Mouse (Mus musculus) heart, adult 9 months (tissue): ENCODE measurements around the gene Gm17577.
"Not testable (repeated sequence)": the region's sequence is repeated elsewhere in the genome, so short reads cannot be mapped to it uniquely, and the experiment has no call there.

Experiments
- DNase-seq, 2 experiments: peaks; one replicate each; pipeline ENCODE4 v3.0.0; 2022; ENCODE audit warnings: low spot score in 2 of 2

Gm17577 gene

GRCm38 (mm10) chrX:123246807-123247206, at the start of gene Gm17577:
Gene Gm17577 (minus strand): TSS chrX:123246907.
- DNase-seq = not testable (repeated sequence)

- not testable (repeated sequence) for DNase-seq
Measured at GRCm38 (mm10) chrX:123222381-123222780, 24.3 kb downstream of the Gm17577 start, which contains the start of gene Srsx. Gene Srsx (minus strand): TSS chrX:123222481.
